Mouse (Mus musculus): ENCODE data around the gene Mylpf. TPM values are rescaled to one million over a fixed set of nuclear protein-coding genes. Genes with fewer than 3 reads are reported as not detected.

The Mylpf gene
- polyA plus RNA-seq, 1 experiment from 2014 or later: 26.5 TPM

DNA sequence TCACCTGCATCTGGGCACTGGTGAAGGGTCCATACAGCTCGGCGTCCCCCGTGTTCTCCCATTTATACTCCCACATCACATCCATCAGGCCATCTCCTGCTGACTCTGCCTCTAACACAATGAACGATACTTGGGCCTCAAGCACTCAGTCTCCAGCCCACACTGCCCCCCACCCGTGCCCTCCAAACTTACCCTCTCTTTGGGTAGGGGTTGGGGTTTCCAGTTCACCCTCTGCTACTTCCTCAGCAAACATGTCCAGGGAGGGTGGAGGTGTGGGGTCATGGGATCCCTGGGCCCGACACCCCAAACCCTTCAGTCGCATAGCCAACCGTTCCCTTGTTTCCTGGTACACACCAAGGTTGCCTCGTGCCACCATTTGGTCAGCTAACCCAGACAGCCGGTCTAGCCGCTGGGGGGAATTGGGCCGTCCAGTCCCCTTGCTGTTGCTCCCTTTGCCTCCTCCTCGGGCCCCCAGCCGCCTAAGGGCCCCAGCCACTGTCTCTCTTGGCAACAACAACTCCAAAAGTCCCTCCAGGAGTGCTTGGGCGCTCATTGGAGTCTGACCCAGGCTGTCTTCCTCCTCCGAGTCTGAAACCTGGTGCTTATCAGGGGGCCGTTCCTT lies 14.6 kb upstream of the Mylpf start:
- Histone ChIP-seq H3K27me3 (ENCODE audit: control insufficient read depth, insufficient read depth, low read length) (no peaks in the 10 kb centered on the region), H3K9ac (ENCODE audit: low read depth, low read length) (no peak overlapping the region), H3K36me3 (ENCODE audit: control insufficient read depth, insufficient read depth, low read length) (peaks cover 15% of the 10 kb centered on the region; the same call in 1 of the 2 replicates), H3K4me1 (replicated peaks; ENCODE audit: control insufficient read depth, insufficient read depth, low read length) (peaks cover 5% of the 10 kb centered on the region; the same call in 1 of the 2 replicates), H3K27ac (ENCODE audit: low read depth, low read length) (no peak overlapping the region), H3K4me3 (ENCODE audit: low read depth, low read length) (no peak overlapping the region), H3K9me3 (ENCODE audit: control insufficient read depth, low read length) (no peaks in the 10 kb centered on the region), H3K4me2 (replicated peaks; ENCODE audit: low read depth, low read length) (no peak overlapping the region)
- no peak for ATAC-seq (ENCODE audit: low FRiP score)
- WGBS: 94% methylated on average over 17 of the region's 17 CpGs
- DNase-seq (ENCODE audit: low spot score): no peak

DNA sequence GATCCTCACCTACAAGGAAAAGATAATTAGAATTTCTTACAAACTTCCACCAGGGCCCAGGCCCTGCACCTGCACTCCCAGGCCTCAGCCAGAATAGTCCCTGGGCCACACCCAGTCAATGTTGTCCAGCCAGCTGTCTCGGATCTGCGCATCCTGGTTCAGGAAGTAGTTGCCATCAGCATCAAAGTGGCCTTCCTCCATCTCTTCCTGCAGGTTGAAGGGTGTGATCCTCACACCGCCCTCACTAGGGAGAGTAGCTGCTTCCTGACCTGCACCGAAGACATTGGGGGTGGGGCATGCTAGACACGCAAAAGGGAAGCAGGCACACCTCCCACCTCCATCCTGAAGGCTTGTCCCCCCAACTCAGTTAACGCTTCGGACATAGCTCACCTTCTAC lies 14.1 kb upstream of the Mylpf start:
- Histone ChIP-seq H3K36me3 (ENCODE audit: control insufficient read depth, insufficient read depth, low read length) (peaks cover 17% of the 10 kb centered on the region; the same call in 1 of the 2 replicates), H3K27ac (ENCODE audit: low read depth, low read length) (no peak overlapping the region)
- DNase-seq (ENCODE audit: low spot score): no peak

DNA sequence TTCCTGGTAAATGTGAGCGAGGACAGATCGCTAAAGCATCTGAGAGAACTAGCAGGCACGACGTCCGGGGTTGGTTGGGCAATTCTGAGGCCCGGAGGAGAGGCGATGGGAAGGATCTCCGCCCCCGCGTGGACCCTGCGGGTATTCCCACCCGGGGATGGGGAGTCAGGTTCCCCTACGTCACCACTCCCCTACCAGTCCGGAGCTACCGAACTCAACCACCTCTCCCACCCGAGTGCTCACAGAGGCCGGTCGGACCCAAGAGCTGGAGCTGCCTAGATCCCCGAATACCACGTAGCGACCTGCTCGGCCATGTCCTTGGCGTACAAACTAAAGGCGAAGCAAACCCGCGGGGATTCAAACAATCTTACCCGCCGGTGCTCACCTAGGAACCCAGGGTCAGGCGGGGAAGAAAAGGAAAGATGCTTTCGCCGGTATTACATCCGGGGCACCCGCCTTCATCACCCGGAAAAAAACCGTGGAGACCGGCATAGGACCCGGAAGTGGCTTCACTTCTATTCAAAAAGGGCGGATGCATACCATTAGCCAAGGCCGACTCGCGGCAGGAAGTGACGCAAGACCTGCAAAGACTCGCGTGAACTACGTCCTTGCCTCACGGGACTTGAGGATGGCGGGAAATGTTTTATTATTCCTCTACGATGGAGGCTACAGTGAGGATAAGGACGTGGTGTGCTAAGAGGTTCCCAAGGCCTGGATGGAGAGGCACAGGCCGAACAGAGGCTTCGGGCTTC lies 13.0 kb upstream of the Mylpf start, which contains the start of gene Cd2bp2:
Cd2bp2 (minus strand) TSS at position 507 of the 752 bp plus-strand sequence.
- Histone ChIP-seq H3K27ac (ENCODE audit: low read depth, low read length) (peak within 1 kb of the TSS; percentile 85), H3K9me3 (ENCODE audit: control insufficient read depth, low read length) (no peaks in the 10 kb centered on the region), H3K4me3 (ENCODE audit: low read depth, low read length) (peak within 1 kb of the TSS; percentile 69), H3K27me3 (ENCODE audit: control insufficient read depth, insufficient read depth, low read length) (no peaks in the 10 kb centered on the region), H3K4me2 (replicated peaks; ENCODE audit: low read depth, low read length) (peak within 1 kb of the TSS; percentile 83), H3K4me1 (replicated peaks; ENCODE audit: control insufficient read depth, insufficient read depth, low read length) (peaks cover 5% of the 10 kb centered on the region; the same call in 1 of the 2 replicates), H3K36me3 (ENCODE audit: control insufficient read depth, insufficient read depth, low read length) (peaks cover 17% of the 10 kb centered on the region; the same call in 1 of the 2 replicates), H3K9ac (ENCODE audit: low read depth, low read length) (peak within 1 kb of the TSS; percentile 81)
- under 1% methylated on average over 51 of the region's 51 CpGs for WGBS
- ATAC-seq (ENCODE audit: low FRiP score): peak; percentile 97
- peak; percentile 96 for DNase-seq (ENCODE audit: low spot score)

More for the DNA sequence above, 14.1 kb upstream of the Mylpf start:
- peaks cover 5% of the 10 kb centered on the region; the same call in 1 of the 2 replicates for H3K4me1 ChIP-seq (replicated peaks; ENCODE audit: control insufficient read depth, insufficient read depth, low read length)
- no peaks in the 10 kb centered on the region for H3K27me3 ChIP-seq (ENCODE audit: control insufficient read depth, insufficient read depth, low read length)
- H3K9me3 ChIP-seq (ENCODE audit: control insufficient read depth, low read length): no peaks in the 10 kb centered on the region
- H3K4me2 ChIP-seq (replicated peaks; ENCODE audit: low read depth, low read length): peak overlapping the region; percentile 80
- peak overlapping the region; percentile 81; the same call in 1 of the 2 replicates for H3K9ac ChIP-seq (ENCODE audit: low read depth, low read length)
- WGBS: 84% methylated on average over 7 of the region's 7 CpGs
- ATAC-seq (ENCODE audit: low FRiP score): no peak
- H3K4me3 ChIP-seq (ENCODE audit: low read depth, low read length): peak overlapping the region; percentile 69

DNA sequence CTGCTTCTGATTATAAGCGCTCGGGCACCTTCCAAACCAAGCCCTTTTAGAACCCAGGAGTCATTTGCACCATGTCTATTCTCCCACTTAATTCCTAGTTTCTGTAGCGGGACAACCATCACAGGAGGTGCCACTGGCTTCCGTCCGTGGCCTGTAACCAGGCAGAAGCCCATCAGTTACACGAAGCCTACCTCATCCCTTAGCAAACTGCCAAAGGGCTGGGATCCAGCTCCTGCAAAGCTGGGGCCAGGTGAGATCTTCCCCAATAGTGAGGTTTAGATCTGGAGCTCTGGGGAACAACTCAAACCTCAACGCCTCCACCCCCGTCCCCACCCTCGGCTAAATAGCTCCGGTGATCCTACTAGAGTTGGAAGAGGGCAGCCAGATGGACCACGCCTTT lies 12.2 kb upstream of the Mylpf start:
- Histone ChIP-seq H3K27ac (ENCODE audit: low read depth, low read length) (peak overlapping the region; percentile 80), H3K4me2 (replicated peaks; ENCODE audit: low read depth, low read length) (peak overlapping the region; percentile 83), H3K27me3 (ENCODE audit: control insufficient read depth, insufficient read depth, low read length) (no peaks in the 10 kb centered on the region), H3K4me3 (ENCODE audit: low read depth, low read length) (peak overlapping the region; percentile 69), H3K4me1 (replicated peaks; ENCODE audit: control insufficient read depth, insufficient read depth, low read length) (peaks cover 5% of the 10 kb centered on the region; the same call in 1 of the 2 replicates), H3K36me3 (ENCODE audit: control insufficient read depth, insufficient read depth, low read length) (peaks cover 20% of the 10 kb centered on the region; the same call in 1 of the 2 replicates), H3K9me3 (ENCODE audit: control insufficient read depth, low read length) (no peaks in the 10 kb centered on the region), H3K9ac (ENCODE audit: low read depth, low read length) (peak overlapping the region; percentile 74)
- no peak for ATAC-seq (ENCODE audit: low FRiP score)
- 64% methylated on average over 11 of the region's 11 CpGs for WGBS
- DNase-seq (ENCODE audit: low spot score): no peak

DNA sequence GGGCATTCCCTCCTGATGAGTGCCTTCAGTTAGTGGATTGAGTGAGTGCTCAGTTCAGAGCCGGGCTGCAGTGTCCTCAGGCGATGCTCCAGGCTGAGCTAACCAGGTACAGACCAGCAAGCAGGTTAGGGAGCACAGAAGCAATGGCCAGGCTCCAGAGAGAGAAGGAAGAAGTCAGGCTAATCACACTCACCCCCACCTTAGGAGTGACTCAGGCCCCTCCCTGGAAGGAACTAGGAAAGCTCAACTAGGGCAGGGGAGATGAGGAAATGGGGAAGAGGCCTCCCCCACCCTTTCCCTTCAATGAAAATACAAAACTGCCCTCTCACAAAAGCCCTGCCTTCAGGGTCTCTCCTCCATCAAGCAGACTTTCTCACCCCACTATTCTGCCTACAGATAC lies 2.1 kb upstream of the Mylpf start:
- ATAC-seq (ENCODE audit: low FRiP score) (no peak), DNase-seq (ENCODE audit: low spot score) (no peak)
- H3K9me3 ChIP-seq (ENCODE audit: control insufficient read depth, low read length): no peaks in the 10 kb centered on the region
- 60% methylated on average over 2 of the region's 2 CpGs for WGBS
- no peaks in the 10 kb centered on the region for H3K36me3 ChIP-seq (ENCODE audit: control insufficient read depth, insufficient read depth, low read length)
- H3K4me1 ChIP-seq (replicated peaks; ENCODE audit: control insufficient read depth, insufficient read depth, low read length): peaks cover 6% of the 10 kb centered on the region; the same call in 1 of the 2 replicates
- peak overlapping the region; percentile 90 for H3K4me3 ChIP-seq (ENCODE audit: low read depth, low read length)
- H3K4me2 ChIP-seq (replicated peaks; ENCODE audit: low read depth, low read length): peak overlapping the region; percentile 96
- H3K27ac ChIP-seq (ENCODE audit: low read depth, low read length): no peak overlapping the region
- no peaks in the 10 kb centered on the region for H3K27me3 ChIP-seq (ENCODE audit: control insufficient read depth, insufficient read depth, low read length)
- H3K9ac ChIP-seq (ENCODE audit: low read depth, low read length): peak overlapping the region; percentile 92

DNA sequence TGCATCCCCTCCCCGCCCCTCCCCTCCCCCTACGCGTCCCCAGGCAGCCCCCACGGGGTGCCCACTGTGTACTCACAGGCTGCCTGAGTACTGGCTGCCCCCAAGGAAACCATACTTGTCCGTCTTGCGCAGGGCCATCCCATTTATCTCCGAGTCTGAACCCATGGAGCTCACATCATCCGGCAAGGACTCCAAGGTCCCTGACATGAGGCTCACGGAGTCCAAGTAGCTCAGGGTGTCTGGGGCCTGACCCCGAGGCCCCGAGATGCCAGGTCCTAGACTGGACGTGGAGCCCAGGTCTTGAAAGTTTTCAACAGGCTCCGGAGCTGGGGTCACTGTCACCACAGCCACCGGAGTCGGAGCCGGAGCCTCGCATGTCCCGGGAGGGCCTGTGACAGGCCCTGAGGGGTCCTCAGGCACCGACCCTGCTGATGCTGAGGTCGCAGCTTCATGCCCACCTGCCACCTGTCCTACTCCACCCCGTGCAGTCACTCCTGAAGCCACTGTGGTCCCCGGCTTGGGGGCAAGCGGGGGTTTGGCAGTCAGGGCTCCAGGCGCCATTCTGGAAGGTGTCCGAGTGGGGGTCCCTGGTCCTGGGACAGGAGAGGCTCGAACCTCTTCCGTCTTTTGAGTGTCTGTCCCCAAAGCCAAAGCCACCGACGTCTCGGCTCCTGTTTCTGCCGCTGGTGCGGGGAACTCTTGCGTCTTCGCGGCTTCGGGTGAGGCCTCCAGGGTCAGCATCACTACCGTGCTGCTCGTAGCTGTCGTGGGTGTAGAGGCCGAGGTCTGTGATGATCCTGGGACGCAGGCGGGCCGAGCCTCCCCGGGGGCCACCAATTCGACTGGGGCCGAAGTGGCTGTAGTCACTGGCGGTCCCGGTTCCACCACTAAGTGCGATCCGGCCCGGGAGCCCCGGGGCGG lies 1.1 kb upstream of the Mylpf start:
- Histone ChIP-seq H3K9ac (ENCODE audit: low read depth, low read length) (peak overlapping the region; percentile 92), H3K9me3 (ENCODE audit: control insufficient read depth, low read length) (no peaks in the 10 kb centered on the region), H3K4me1 (replicated peaks; ENCODE audit: control insufficient read depth, insufficient read depth, low read length) (peaks cover 6% of the 10 kb centered on the region; the same call in 1 of the 2 replicates), H3K27ac (ENCODE audit: low read depth, low read length) (peak overlapping the region; percentile 77), H3K4me2 (replicated peaks; ENCODE audit: low read depth, low read length) (peak overlapping the region; percentile 96), H3K27me3 (ENCODE audit: control insufficient read depth, insufficient read depth, low read length) (no peaks in the 10 kb centered on the region), H3K36me3 (ENCODE audit: control insufficient read depth, insufficient read depth, low read length) (no peaks in the 10 kb centered on the region), H3K4me3 (ENCODE audit: low read depth, low read length) (peak overlapping the region; percentile 90)
- DNase-seq (ENCODE audit: low spot score): no peak
- peak; percentile 36 for ATAC-seq (ENCODE audit: low FRiP score)
- WGBS: under 1% methylated on average over 48 of the region's 53 CpGs

DNA sequence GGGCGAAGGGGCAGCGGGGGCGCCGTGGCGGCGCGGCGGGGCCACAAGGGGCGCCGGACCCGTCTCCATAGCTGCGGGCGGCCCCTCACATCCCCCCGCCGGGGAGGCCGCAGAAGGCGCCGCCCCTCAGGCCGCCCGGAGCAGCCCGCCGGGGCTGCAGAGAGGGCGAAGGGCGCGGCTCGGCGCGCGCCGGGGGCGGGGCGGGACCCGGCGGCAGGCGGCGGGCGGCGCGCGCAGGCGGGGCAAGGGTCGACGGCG lies 466 bp upstream of the Mylpf start, which contains the start of gene Tbc1d10b:
Tbc1d10b (minus strand) TSS at position 174 of the 258 bp plus-strand sequence.
- Histone ChIP-seq H3K27ac (ENCODE audit: low read depth, low read length) (peak within 1 kb of the TSS; percentile 77), H3K9ac (ENCODE audit: low read depth, low read length) (peak within 1 kb of the TSS; percentile 92), H3K4me1 (replicated peaks; ENCODE audit: control insufficient read depth, insufficient read depth, low read length) (peaks cover 6% of the 10 kb centered on the region; the same call in 1 of the 2 replicates), H3K4me3 (ENCODE audit: low read depth, low read length) (peak within 1 kb of the TSS; percentile 90), H3K4me2 (replicated peaks; ENCODE audit: low read depth, low read length) (peak within 1 kb of the TSS; percentile 96), H3K9me3 (ENCODE audit: control insufficient read depth, low read length) (no peaks in the 10 kb centered on the region), H3K36me3 (ENCODE audit: control insufficient read depth, insufficient read depth, low read length) (no peaks in the 10 kb centered on the region), H3K27me3 (ENCODE audit: control insufficient read depth, insufficient read depth, low read length) (no peaks in the 10 kb centered on the region)
- WGBS: 1% methylated on average over 22 of the region's 44 CpGs
- DNase-seq (ENCODE audit: low spot score) (no peak), ATAC-seq (ENCODE audit: low FRiP score) (peak; percentile 51)

DNA sequence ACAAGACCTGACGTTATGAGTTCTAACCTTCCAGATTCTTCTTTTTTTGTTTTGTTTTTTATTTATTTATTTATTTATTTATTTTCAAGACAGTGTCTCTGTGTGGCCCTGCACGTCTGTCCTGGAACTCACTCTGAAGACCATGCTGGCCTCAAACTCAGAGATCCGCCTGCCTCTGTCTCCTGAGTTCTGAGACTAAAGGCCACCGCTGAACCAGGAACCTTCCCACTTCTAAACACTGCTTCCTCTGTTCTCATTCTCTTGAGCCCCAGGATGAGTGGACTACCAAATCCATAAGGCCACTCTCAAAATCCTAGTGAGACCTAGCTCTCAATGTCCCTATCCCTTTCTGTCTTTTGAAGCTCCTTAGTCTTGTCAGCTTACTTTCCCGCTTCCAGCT lies 1.2 kb downstream of the Mylpf start:
- 89% methylated on average over 5 of the region's 5 CpGs for WGBS
- peaks cover 6% of the 10 kb centered on the region; the same call in 1 of the 2 replicates for H3K4me1 ChIP-seq (replicated peaks; ENCODE audit: control insufficient read depth, insufficient read depth, low read length)
- peaks cover 10% of the 10 kb centered on the region; the same call in 1 of the 2 replicates for H3K27me3 ChIP-seq (ENCODE audit: control insufficient read depth, insufficient read depth, low read length)
- no peak for ATAC-seq (ENCODE audit: low FRiP score)
- no peaks in the 10 kb centered on the region for H3K9me3 ChIP-seq (ENCODE audit: control insufficient read depth, low read length)
- H3K27ac ChIP-seq (ENCODE audit: low read depth, low read length): no peak overlapping the region
- peak overlapping the region; percentile 22 for H3K4me3 ChIP-seq (ENCODE audit: low read depth, low read length)
- no peak overlapping the region for H3K9ac ChIP-seq (ENCODE audit: low read depth, low read length)
- no peaks in the 10 kb centered on the region for H3K36me3 ChIP-seq (ENCODE audit: control insufficient read depth, insufficient read depth, low read length)
- DNase-seq (ENCODE audit: low spot score): no peak
- H3K4me2 ChIP-seq (replicated peaks; ENCODE audit: low read depth, low read length): peak overlapping the region; percentile 39; the same call in 1 of the 2 replicates

All from hindbrain, embryonic 11.5 days (tissue).